Mouse (Mus musculus): ENCODE measurements around the gene Vmn1r228.

DNA sequence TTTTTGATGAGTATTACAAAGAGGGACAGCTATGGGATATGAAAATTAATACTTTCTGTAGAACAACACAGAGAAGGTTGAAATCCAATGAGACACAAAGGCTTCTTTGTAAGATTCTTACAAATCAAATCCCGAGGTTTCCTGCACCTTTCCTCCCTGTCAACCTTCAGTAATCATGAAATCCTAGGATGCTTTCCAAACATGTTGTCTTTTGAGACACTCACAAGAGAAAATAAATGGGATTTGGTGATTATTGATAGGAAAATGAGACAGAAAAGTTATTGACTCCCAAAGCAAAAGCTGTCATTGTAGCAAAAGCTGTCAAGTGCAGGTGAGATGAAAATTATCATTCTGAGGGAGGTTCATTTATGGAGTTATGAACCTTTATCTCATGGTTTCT lies 25.3 kb upstream of the Vmn1r228 start, which contains the start of gene Vmn1r229:
- TF ChIP-seq CTCF (IDR thresholded peaks at IDR 0.05; ENCODE audit: low read depth): no peak
- no peak for TF ChIP-seq EP300 (IDR thresholded peaks at IDR 0.05; ENCODE audit: low read depth)

All from heart, postnatal 0 days (tissue).